Mouse (Mus musculus): ENCODE data around the gene Gemin6.

DNA sequence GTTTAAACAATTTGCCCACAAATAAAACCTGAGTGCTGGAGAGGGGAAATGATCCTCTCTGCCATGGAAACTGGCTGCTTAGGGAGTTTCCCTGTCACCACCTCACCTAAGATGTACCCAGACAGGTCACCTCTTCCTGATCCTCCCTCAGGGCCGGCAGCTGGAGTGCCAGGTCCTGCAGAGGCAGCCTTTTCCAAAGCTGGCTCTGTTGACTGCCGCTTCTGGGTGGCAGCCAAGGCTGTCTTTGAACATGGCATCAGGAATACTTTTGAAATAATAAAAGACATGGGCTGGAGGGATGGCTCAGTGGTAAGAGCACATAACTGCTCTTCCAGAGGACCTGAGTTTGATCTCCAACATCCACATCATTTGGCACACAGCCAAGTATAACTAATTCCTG, 5.2 kb downstream of the Gemin6 start:
- TF ChIP-seq EP300 (IDR thresholded peaks at IDR 0.05; ENCODE audit: insufficient read depth, low read depth, low read length) (no peak), POLR2A (IDR thresholded peaks at IDR 0.05; ENCODE audit: insufficient read depth, low read depth, low read length) (no peak)
